Mouse (Mus musculus) liver, adult (tissue): ENCODE results near the gene Sap18.
A peak's percentile ranks its signal among the peaks of the same experiment; 100 is the strongest.

Experiments used
- GATA4 ChIP-seq: IDR thresholded peaks from 2 replicates; pipeline ENCODE4 v1.6.1; 2014; ENCODE audit warnings: mild to moderate bottlenecking, low read length; ENCODE audit not compliant: insufficient replicate concordance

The Sap18 gene

DNA sequence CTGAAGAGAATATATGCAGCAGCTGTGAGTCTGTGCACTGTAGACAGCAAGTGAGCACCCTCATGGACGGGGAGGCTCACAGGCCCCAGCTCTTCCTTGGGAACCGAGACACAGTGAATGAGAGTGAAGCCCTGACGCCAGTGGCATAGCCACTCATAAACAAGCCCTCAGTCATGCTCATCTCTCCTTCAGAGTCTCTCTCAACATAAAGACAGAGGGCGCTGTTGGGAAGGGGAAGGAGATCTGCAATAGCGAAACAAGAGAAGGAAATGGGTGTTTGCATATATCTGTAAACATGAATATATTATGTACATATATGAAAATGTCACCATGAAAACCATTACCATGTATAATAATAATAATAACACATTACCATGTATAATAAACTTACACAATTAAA lies 10.6 kb downstream of the Sap18 start:
- no peak for TF ChIP-seq GATA4

DNA sequence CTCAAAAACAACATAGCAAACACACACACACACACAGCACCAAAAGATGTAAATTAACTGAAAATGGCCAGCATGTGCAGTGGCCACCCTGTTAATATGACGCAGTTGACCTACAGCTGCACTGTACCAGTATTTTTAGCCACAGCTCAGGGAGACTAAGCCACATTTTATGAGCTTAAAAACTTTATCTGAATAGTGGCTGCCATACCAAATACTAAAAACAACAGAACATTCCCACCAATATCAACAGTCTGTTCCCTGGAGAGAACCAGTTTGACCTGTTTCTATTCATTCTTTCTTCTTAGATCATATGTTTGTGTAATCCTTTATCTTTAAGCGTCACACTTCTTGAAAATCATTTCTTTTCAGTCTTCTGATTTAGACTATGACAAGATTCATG lies 12.9 kb downstream of the Sap18 start:
- TF ChIP-seq GATA4 = no peak

DNA sequence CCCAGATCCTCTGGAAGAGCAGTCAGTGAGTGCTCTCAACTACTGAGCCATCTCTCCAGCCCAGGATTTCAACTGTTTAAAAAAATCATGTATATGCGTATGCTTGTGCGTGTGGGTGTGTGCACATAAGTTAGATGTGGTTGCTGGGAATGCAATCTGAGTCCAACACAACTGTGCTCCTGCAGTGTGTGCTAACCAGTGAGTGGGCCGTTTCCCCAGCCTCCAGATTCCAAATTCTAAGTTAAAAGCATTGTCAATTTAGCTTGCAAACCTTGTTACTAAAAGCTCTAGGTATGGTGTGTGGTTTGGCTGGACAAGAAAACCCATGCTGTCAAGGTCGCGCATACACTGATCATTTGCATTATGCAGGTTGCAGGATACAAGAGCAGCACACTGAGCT lies 13.9 kb downstream of the Sap18 start:
- no peak for TF ChIP-seq GATA4

DNA sequence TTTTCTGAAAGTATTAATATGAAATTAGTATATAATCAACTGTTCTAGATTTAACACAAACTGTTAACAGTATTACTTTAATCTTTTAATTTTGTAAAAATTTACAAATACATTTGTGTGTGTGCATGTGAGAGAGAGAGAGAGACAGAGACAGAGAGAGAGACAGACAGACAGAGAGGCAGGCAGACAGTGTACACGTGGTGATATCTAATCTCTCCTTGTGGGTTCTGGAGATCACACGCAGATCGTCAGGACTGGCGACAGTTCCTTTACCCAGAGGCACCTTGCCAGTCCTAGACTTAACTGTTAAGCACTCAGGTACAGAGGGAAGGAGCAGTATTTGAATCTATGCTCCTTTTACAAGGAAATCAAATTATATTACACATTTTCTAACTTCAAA lies 22.9 kb downstream of the Sap18 start:
- no peak for TF ChIP-seq GATA4

DNA sequence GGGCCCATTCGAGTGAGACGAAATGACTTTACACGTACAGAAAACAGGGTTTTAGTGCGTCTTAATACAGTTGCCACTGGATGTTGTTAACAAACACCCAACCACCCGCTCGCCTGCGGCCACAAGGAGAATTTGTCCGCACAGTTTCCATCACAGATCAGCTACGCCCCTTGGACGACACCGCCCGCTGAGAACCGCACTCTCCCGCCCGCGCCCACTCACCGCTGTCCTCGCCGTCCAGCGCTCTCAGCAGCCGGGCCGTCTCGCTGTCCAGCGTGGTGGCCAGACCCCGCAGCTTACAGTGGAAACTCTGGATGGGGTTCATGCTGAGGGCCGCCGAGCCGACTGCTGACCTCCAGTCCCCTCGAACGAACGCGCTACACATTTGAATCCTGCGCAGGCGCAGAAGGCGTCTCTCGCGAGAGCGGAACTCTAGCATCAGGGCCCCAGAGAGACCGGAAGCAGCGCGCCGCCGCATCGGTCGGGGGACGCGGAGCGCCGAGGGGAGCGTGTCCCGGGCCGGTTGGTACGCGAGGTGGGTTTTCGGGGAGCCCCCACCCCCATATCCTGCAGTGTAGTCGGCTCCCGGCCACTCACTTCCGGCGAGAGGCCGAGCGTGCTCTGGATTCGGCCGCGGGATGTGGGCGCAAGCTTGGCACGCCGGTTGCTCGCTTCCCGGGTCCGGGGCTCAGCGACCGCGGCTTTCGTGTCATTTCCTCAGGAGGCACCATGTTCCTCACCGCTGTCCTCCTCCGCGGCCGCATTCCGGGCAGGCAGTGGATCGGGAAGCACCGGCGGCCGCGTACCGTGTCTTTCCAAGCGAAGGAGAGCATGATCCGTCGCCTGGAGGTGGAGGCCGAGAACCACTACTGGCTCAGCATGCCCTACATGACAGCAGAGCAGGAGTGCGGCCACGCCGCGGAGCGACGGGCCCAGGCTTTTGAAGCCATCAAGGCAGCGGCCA lies 28.1 kb downstream of the Sap18 start, which contains the start of the genes Ska3 and Mrpl57:
Gene Ska3 (minus strand): TSS at position 398 of the 964 bp plus-strand sequence.
Gene Mrpl57 (plus strand): TSS at position 447 of the 964 bp plus-strand sequence.
- peak; percentile 14; the same call in 1 of the 2 replicates for TF ChIP-seq GATA4

DNA sequence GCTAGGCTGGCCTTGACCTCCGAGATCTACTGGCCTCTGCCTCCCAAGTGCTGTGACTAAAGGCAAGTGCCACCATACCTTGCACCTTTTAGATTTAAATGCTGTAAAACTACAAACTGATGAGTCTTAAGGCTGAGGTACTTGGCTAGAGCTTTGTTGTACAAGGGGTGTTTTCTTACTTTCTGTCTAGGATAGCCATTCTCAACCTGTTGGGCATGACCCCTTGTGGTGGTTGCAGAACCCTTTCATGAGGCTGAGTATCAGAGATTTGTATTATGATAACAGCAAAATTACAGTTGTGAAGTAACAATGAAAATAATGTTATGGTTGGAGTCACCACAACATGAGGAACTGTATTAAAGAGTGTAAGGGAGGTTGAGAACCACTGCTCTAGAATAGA lies 29.3 kb downstream of the Sap18 start:
- no peak for TF ChIP-seq GATA4

DNA sequence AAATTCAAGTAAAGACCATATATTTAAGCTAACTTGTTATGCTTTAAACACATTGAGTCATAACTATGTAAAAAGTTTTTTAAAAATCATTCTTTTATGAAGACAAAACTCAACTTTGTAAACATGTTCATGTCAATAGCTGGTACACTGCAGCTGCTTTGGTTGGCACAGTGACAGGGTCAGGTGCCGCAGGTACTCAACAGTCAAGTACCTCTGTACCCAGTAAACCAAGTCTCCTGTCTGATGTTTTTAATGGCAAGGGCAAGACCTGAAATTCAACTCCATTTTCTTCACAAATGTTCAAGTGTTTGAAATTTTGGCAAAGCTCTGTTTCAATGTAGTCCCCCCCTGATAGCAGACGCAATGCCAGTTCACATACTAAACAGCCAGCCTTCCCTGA lies 35.5 kb downstream of the Sap18 start:
- no peak for TF ChIP-seq GATA4

DNA sequence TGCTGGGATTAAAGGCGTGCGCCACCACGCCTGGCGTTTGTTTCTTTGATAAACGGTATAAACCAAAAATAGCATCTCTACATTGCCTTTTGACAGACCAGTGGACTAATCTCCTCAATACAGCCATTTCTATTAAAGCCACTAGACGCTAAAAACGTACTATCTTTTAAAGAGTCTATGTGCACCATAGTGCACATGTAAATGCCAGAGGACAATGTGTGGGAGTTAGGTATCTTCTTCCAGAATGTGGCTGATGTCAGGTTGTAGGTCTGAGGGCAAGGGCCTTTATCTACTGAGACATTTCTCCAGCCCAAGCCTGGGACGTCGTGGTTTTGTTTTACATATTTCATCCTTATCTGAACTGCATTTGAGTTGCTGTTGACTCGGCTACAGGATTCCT lies 37.2 kb downstream of the Sap18 start:
- TF ChIP-seq GATA4 = no peak

DNA sequence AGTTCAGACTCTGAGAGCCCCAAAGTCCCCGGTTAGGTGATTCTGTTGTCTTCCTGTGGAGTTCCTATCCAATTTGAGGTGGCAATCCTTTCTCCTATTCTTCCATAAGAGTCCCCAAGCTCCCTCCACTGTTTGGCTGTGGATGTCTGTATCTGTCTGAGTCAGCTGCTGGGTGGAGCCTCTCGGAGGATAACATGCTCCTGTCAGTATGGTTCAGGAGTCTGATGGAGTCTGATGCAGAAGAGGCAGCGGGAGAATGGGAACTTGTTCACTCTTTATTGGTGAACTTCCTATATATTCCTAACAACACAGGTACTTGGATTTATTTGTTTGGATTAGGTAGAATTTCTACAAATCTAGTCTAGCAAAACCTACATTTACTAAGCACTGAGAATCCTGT lies 46.6 kb downstream of the Sap18 start:
- no peak for TF ChIP-seq GATA4

DNA sequence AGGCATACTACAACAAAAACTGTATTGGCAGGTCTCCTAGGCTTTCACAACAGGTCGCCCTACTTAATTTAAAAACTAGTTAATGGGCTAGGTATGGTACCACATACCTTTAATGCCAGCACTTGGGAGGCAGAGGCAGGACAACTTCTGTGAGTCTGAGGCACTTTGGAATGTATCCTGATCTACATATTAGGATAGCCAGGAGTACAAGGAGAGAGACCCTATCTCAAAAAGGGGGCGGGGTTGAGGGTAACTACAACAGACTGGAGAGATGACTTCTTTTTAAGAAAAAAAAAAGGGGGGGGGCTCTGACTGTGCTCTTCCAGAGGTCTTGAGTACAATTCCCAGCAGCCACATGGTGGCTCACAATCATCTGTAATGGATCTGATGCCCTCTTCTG lies 50.7 kb downstream of the Sap18 start:
- TF ChIP-seq GATA4 = no peak

DNA sequence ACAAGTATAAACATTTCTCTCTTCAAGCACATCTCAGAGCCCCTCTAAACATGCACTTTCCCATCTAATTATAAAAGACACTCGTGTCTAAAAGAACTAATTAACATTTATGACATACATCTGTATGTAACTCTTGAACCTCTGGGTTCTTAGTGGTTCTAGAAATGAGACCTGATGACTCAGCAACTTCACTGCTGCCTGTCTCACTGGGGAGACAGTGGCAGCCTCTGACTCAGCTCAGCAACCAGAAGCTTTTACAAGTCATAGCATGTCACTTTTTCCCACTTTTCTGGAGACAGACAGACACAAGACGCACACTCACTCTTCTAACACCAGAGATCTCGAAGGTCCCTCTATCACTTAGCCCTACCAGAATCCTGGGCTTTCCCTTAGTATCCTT lies 52.4 kb downstream of the Sap18 start:
- TF ChIP-seq GATA4 = no peak

DNA sequence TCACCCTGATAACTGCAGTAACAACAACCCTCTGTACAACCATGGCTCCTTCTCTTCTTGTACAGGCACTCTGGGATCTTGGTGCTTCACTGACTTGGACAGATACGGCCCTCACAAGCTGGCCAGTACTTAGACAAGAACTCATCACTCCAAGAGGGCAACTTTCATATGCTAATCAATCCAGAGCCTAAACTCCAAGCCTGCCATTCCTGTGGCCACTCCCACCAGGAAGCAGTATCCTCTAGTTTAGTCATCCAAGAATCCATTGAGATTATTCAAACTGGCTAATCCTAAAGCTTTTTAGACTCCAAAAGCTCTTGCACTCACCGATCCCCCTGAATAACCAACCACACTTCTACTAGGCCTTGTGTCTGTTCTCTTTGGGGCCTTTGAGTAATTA lies 55.0 kb downstream of the Sap18 start:
- TF ChIP-seq GATA4 = no peak
